ENCODE assay signal across 22 mouse cellular contexts in genomic region chr1:98309894-98310293, GRCm38 (mm10).
DNase-seq lines count a peak whose midpoint lies in the region; ATAC-seq and TF ChIP-seq lines count a peak whose summit lies in the region.
"Had no signal": no experiment of that assay in that cellular context is flagged by ENCODE, and none has a peak within 500 bp of the region (broad histone marks: within the 10 kb centered on the region; RNA-seq: fewer than 3 reads in every experiment).

No protein-coding gene starts in this region.

- WGBS in heart, embryonic 11.5 days (ENCODE audit: insufficient replicate concordance), result 15% methylated on average over 1 of the region's 1 CpGs
- WGBS in liver, embryonic 12.5 days (ENCODE audit: insufficient replicate concordance), result 13% methylated on average over 1 of the region's 1 CpGs
- WGBS in liver, postnatal 0 days (ENCODE audit: insufficient replicate concordance), result 22% methylated on average over 1 of the region's 1 CpGs

- no peaks in the 10 kb centered on the region for H3K9me3 ChIP-seq in heart, embryonic 11.5 days (replicated peaks; ENCODE audit: control insufficient read depth, low read length)
- H3K9me3 ChIP-seq in liver, embryonic 12.5 days (replicated peaks), result no peaks in the 10 kb centered on the region
- H3K9me3 ChIP-seq in liver, postnatal 0 days (ENCODE audit: low read length), result no peaks in the 10 kb centered on the region
- H3K9me3 ChIP-seq: embryonic facial prominence, embryonic 13.5 days; embryonic facial prominence, embryonic 15.5 days; forebrain, embryonic 10.5 days; forebrain, embryonic 12.5 days had no signal

- TF ChIP-seq EP300 in liver, postnatal 0 days (IDR thresholded peaks at IDR 0.05; ENCODE audit: low read depth), result no peak

- H3K27me3 ChIP-seq in heart, embryonic 11.5 days (ENCODE audit: control insufficient read depth, insufficient read depth, low read length), result no peaks in the 10 kb centered on the region
- no peaks in the 10 kb centered on the region for H3K27me3 ChIP-seq in liver, embryonic 12.5 days (replicated peaks)
- H3K27me3 ChIP-seq in liver, postnatal 0 days (ENCODE audit: insufficient read depth, low read length), result no peaks in the 10 kb centered on the region
- H3K27me3 ChIP-seq: embryonic facial prominence, embryonic 13.5 days; embryonic facial prominence, embryonic 15.5 days; forebrain, embryonic 12.5 days had no signal

- no peak for TF ChIP-seq CTCF in liver, postnatal 0 days (IDR thresholded peaks at IDR 0.05; ENCODE audit: low read depth)

- H3K9ac ChIP-seq in heart, embryonic 11.5 days (ENCODE audit: low read depth, low read length), result no peak overlapping the region
- no peak overlapping the region for H3K9ac ChIP-seq in liver, embryonic 12.5 days
- H3K9ac ChIP-seq in liver, postnatal 0 days (replicated peaks), result no peak overlapping the region
- H3K9ac ChIP-seq: embryonic facial prominence, embryonic 13.5 days; embryonic facial prominence, embryonic 15.5 days; forebrain, embryonic 12.5 days had no signal

- no peaks in the 10 kb centered on the region; the same call in 1 of the 2 replicates for H3K4me1 ChIP-seq in heart, embryonic 11.5 days (ENCODE audit: control insufficient read depth, insufficient read depth, low read length)
- H3K4me1 ChIP-seq in liver, embryonic 12.5 days, result no peaks in the 10 kb centered on the region
- no peaks in the 10 kb centered on the region for H3K4me1 ChIP-seq in liver, postnatal 0 days (ENCODE audit: insufficient read depth)
- H3K4me1 ChIP-seq: embryonic facial prominence, embryonic 13.5 days; embryonic facial prominence, embryonic 15.5 days; forebrain, embryonic 10.5 days; forebrain, embryonic 12.5 days had no signal

- H3K36me3 ChIP-seq in heart, embryonic 11.5 days (ENCODE audit: control insufficient read depth, insufficient read depth, low read length), result no peaks in the 10 kb centered on the region
- H3K36me3 ChIP-seq in liver, embryonic 12.5 days, result no peaks in the 10 kb centered on the region
- no peaks in the 10 kb centered on the region for H3K36me3 ChIP-seq in liver, postnatal 0 days (replicated peaks; ENCODE audit: insufficient read depth, low read length)
- H3K36me3 ChIP-seq: embryonic facial prominence, embryonic 13.5 days; embryonic facial prominence, embryonic 15.5 days; forebrain, embryonic 10.5 days; forebrain, embryonic 12.5 days had no signal

- ATAC-seq in heart, embryonic 11.5 days (replicated peaks; ENCODE audit: insufficient number of reproducible peaks, low FRiP score, low TSS enrichment), result no peak
- peak; percentile 37; the same call in 1 of the 2 replicates for ATAC-seq in liver, embryonic 12.5 days
- ATAC-seq in liver, postnatal 0 days, result no peak
- ATAC-seq: forebrain, embryonic 14.5 days; forebrain, embryonic 16.5 days had no signal

- H3K27ac ChIP-seq in heart, embryonic 11.5 days (ENCODE audit: low read depth, low read length), result 0 out of 2 replicates have a peak overlapping the region, but pooled peaks have one; percentile 7
- H3K27ac ChIP-seq in liver, embryonic 12.5 days, result no peak overlapping the region
- H3K27ac ChIP-seq in liver, postnatal 0 days (ENCODE audit: low read depth), result no peak overlapping the region
- H3K27ac ChIP-seq: embryonic facial prominence, embryonic 13.5 days; embryonic facial prominence, embryonic 15.5 days; forebrain, embryonic 10.5 days; forebrain, embryonic 12.5 days had no signal

- no peak for DNase-seq in heart, adult 11 months
- no peak for DNase-seq in liver, postnatal 0 days
- peak; percentile 49 for DNase-seq in MEL-GATA-1-ER (ENCODE audit: extremely low read depth, low read depth)
- no peak for DNase-seq in cerebellum, postnatal 10 days
- DNase-seq: adrenal gland, adult 8-10 months; adrenal gland, postnatal 14 days; adrenal gland, postnatal 36 days; cerebellum, adult 11-12 months; cerebellum, adult 2 months; cerebellum, adult 9-10 months; cerebellum, postnatal 14 days; cerebellum, postnatal 36 days; embryo, embryonic 11 days had no signal

- no peak overlapping the region for H3K4me2 ChIP-seq in heart, embryonic 11.5 days
- H3K4me2 ChIP-seq in liver, embryonic 12.5 days, result no peak overlapping the region
- H3K4me2 ChIP-seq in liver, postnatal 0 days (ENCODE audit: low read depth, low read length), result no peak overlapping the region
- H3K4me2 ChIP-seq: embryonic facial prominence, embryonic 13.5 days; embryonic facial prominence, embryonic 15.5 days; forebrain, embryonic 12.5 days had no signal

- H3K4me3 ChIP-seq in heart, embryonic 11.5 days (ENCODE audit: low read depth, low read length), result no peak overlapping the region
- no peak overlapping the region for H3K4me3 ChIP-seq in liver, embryonic 12.5 days
- H3K4me3 ChIP-seq in liver, postnatal 0 days (ENCODE audit: low read depth, low read length), result no peak overlapping the region
- H3K4me3 ChIP-seq: embryonic facial prominence, embryonic 13.5 days; embryonic facial prominence, embryonic 15.5 days; erythroblast, embryonic 14.5 days; forebrain, embryonic 10.5 days; forebrain, embryonic 12.5 days had no signal
